Mouse (Mus musculus): ENCODE results near the gene Csnk1e.
A peak's percentile ranks its signal among the peaks of the same experiment; 100 is the strongest.

GRCm38 (mm10) chr15:79436481-79436921 is 18.9 kb downstream of the Csnk1e start:
- no peak for TF ChIP-seq POLR2A (IDR thresholded peaks at IDR 0.05; ENCODE audit: insufficient read depth, low read length)
- TF ChIP-seq EP300 (IDR thresholded peaks at IDR 0.05; ENCODE audit: insufficient read depth, low read depth, low read length) = peak; percentile 96
